Mouse (Mus musculus) frontal cortex, adult 2 months (tissue): ENCODE results near the gene Gm4871. TPM values are rescaled to one million over a fixed set of nuclear protein-coding genes. Genes with fewer than 3 reads are reported as not detected.

Source experiments
- DNase-seq, 2 experiments: peaks; one replicate each; pipeline ENCODE4 v3.0.0; 2022; ENCODE audit warnings: low spot score in 1 of 2; ENCODE audit errors: extremely low spot score in 1 of 2
- polyA plus RNA-seq: library from polyadenylated mRNA; depleted of rRNA; stranded (reverse); fragments of >200 nt; gene quantifications from 2 replicates; pipeline ENCODE4 v1.2.3, GENCODE M21; 2012; rRNA removed

Gene Gm4871
- polyA plus RNA-seq, 1 experiment = not detected

DNA sequence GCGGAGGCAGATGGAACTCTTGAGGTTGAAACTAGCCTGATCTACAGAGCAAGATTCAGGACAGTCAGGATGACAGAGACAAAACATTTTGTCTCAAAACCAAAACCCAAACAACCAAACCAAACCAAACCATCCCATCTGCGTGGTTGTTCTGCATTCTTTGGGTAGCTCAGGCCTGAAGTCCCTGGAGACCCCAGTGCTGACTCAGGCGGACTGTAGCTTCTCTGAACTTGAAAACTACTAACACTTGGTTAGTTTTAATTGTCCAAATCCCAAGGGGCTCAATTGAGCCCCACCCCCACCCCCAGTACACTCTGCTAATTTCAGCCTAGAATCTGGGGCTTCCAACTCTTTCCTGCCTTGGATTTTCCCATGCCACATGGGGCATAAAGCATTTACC is 29.2 kb downstream of the Gm4871 start:
- DNase-seq = no peak

- no peak for DNase-seq
Observed at GRCm38 (mm10) chr5:144998491-144998890, 34.1 kb downstream of the Gm4871 start.

DNA sequence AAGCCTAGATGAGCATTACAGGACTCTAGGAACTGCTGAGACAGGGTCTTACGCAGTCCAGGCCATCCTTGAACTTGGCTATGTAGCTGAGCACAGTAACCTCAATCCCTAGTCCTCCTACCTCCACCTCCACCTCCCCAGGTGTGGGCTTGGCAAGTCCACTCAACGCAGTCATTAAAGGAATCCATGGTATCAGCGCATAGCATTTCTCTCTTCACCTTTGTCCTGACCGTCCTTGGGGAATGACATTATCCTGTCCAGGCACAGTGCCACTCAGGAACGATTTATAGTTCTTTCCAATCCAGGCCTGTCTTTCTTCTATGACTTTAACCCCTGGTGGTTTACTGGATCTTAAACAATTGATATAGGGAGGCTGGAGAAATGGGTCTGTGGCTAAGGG is 42.1 kb downstream of the Gm4871 start:
- no peak for DNase-seq

DNA sequence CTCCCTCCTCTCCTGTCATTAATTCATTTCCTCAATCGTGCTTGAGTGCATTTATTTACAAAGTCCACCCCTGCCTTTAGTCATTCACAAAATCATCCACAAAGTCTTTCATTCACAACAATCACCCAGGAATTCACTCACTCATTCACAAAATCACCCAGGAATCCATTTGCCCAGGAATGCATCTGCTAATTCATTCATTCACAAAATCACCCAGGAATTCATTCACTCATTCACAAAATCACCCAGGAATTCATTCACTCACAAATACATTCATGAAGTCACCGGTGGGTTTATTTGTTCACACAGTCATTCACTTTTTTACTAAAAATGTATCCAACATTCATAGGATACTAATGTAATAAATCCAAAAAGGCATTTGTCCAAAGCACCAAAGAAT is 42.5 kb downstream of the Gm4871 start:
- DNase-seq = no peak

DNA sequence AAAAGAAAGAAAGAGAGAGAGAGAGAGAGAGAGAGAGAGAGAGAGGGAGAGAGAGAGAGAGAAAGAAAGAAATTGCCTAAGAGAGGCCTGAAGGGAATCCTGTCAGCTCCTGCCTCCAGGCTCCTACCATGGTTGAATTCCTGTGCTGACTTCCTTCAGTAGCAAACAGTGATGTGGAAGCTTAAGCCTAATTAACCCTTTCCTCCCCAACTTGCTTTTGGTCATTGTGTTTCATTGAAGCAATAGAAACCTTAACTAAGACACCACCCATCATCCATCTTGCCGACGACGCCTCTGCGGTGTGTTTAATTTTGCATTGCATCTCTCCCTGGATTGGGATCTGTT is 43.5 kb downstream of the Gm4871 start:
- DNase-seq = no peak

DNA sequence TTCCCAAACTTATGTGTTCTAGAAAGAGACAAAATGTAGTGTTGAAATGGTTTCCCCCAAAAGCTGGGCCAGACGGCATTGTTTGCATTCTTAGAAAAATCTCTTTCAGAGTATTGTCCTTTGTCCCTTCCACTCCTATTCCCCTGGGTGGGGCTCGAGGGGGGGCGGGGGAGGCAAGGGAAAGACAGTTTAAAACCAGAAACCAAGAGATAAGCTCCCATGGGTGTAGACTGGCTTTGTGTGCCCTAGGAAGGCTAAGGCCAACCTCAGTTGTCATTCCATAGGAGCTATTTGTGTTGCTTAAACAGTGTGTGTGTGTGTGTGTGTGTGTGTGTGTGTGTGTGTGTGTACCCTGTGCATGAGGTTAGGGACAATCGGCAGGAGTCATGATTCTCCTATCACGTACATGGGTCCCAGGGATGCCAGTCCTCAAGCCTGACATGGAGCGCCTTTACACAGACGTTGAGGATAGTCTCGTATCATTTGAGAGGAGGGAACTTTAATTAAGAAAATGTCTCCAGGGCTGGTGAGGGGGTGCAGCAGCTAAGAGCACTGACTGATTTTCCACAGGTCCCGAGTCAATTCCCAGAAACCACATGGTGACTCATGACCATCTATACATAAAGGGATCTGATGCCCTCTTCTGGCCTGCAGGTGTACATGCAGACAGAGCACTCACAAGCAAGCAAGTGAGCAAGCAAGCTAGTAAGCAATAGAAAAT is 44.1 kb downstream of the Gm4871 start:
- peak; percentile 37 to 83 for DNase-seq

GRCm38 (mm10) chr5:144987561-144987960 is 45.0 kb downstream of the Gm4871 start:
- DNase-seq = no peak

DNA sequence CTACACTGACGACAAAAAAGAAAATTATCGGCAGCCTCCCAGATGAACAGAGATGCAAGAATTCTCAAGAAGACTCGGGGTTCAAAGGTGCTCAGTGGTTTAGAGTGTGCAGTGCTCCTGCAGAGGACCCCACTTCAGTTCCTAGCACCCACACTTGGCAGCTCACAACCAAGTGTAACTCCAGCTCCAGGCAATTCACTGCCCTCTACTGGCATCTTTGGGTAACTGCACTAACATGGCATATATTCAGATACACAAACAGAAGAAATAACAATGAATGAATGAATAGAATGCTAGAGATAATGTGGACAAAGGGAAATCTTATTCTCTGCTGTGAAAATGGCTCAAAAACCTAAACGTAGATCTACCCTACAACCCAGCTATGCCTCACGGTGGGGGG is 47.7 kb downstream of the Gm4871 start:
- DNase-seq = no peak

- DNase-seq = no peak
Observed at GRCm38 (mm10) chr5:144983227-144983626, 49.3 kb downstream of the Gm4871 start.

Other genes starting within 250 kb of the Gm4871 start
- 25.6 and 28.2 TPM in 2 replicates for gene Smurf1, start 66.9 kb downstream of the Gm4871 start, polyA plus RNA-seq
- not detected in 2 replicates for gene 1700018F24Rik, start 10.2 kb upstream of the Gm4871 start, polyA plus RNA-seq
- 210 and 216 TPM in 2 replicates for gene Arpc1a, start 51.1 kb upstream of the Gm4871 start, polyA plus RNA-seq
- not detected in 2 replicates for gene Kpna7, start 51.3 kb upstream of the Gm4871 start, polyA plus RNA-seq
- 71.6 and 73.6 TPM in 2 replicates for gene Arpc1b, start 81.5 kb upstream of the Gm4871 start, polyA plus RNA-seq
- 97.9 and 101 TPM in 2 replicates for gene Pdap1, start 107.5 kb upstream of the Gm4871 start, polyA plus RNA-seq
- 92.0 and 93.3 TPM in 2 replicates for gene Bud31, start 107.6 kb upstream of the Gm4871 start, polyA plus RNA-seq
- gene Ptcd1, start 134.4 kb upstream of the Gm4871 start, polyA plus RNA-seq = 19.3 and 21.1 TPM in 2 replicates
- 51.7 and 57.8 TPM in 2 replicates for gene Cpsf4, start 134.5 kb upstream of the Gm4871 start, polyA plus RNA-seq
- 324 and 327 TPM in 2 replicates for gene Atp5j2, start 159.3 kb upstream of the Gm4871 start, polyA plus RNA-seq
- gene Zkscan14, start 169.1 kb upstream of the Gm4871 start, polyA plus RNA-seq = 6.6 and 8.5 TPM in 2 replicates
- gene Zkscan5, start 171.8 kb upstream of the Gm4871 start, polyA plus RNA-seq = 9.5 and 9.7 TPM in 2 replicates
- gene Zfp655, start 199.0 kb upstream of the Gm4871 start, polyA plus RNA-seq = 20.8 and 20.9 TPM in 2 replicates
- 13.9 and 16.1 TPM in 2 replicates for gene Zscan25, start 247.7 kb upstream of the Gm4871 start, polyA plus RNA-seq